Mouse (Mus musculus) megakaryocyte, embryonic 14.5 days (primary cell): ENCODE results near the gene Nfil3.

Experiments
- FLI1 ChIP-seq: IDR thresholded peaks from 2 replicates; pipeline ENCODE4 v1.6.1; 2012; ENCODE audit warnings: low read length, inconsistent platforms, mixed read lengths
- GATA1 ChIP-seq: IDR thresholded peaks from 3 replicates; pipeline ENCODE4 v1.6.1; 2012; ENCODE audit warnings: mixed read lengths, low read length, inconsistent platforms, borderline replicate concordance

DNA sequence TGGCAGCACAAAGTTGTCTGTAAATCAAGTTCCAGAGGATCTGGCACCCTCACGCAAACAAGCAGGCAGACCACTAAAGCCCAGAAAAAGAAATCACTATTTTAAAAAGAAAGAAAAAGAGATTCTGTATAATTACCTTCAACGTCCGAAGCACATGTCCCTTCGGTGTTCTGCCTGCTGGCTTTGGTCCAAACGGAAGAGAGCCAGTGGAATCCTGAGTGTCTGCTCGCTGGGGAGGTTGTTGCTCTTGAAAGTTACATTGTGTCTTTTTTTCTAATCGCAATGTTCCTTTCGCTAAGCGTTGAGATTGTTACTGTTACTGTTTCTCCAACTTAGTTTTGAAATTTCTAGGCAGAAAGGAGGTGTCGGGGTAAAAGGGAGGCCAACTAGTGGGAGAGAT is 50.3 kb downstream of the Nfil3 start:
- no peak for TF ChIP-seq GATA1
- no peak for TF ChIP-seq FLI1
